Mouse (Mus musculus) inflammation-experienced regulatory T-cells, adult 6 months (primary cell): ENCODE data around the gene Elavl3. TPM values are rescaled to one million over a fixed set of nuclear protein-coding genes. Genes with fewer than 3 reads are reported as not detected.
"Not testable (repeated sequence)": the region's sequence is repeated elsewhere in the genome, so short reads cannot be mapped to it uniquely, and the experiment has no call there.

Experiments used
- ATAC-seq: one replicate; pipeline ENCODE4 v1.8.0; 2017
- polyA plus RNA-seq, 3 experiments: library from polyadenylated mRNA; unstranded; fragments of 100-300 nt; shearing (Covaris generic); gene quantifications; one replicate each; pipeline ENCODE4 v1.2.1; 2017

Gene Elavl3
- not detected for polyA plus RNA-seq

DNA sequence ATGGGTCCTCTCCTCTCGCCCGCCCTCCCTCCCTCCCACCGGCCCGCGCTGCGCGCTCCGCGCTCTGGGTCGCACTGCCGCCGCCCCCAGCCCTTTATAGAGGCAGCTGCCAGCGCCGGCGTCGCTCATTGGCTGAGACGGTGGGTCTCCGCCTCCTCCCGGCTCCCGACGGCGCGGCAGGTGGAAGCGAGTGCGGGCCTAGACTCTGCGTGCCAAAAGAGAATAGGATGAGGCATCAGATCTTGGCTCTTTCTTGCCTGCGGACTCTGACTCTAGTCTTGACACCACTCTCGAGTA is at the start of gene Elavl3:
TSS of gene Elavl3 (minus strand) at position 66 of the 297 bp plus-strand sequence.
- ATAC-seq = no peak

DNA sequence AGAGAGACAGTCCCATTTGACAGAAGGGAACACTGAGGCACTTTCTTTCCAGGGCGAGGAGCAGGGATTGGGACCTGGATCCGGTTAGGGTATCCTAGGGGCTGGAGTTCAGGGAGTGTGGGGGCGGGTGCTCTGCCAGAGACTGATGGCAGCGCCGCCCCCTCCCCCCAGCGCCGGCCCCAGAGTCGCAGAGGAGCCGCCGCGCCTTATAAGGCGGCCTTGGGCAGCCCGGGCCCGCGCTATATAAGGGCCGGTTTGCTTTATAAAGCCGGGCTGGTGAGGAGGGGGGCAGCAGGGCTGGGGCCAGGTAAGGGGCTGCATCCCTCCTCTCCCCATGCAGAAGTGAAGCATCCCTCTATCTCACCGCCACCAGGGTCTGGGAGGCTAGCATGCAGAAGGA is 48.1 kb upstream of the Elavl3 start:
- ATAC-seq = no peak

DNA sequence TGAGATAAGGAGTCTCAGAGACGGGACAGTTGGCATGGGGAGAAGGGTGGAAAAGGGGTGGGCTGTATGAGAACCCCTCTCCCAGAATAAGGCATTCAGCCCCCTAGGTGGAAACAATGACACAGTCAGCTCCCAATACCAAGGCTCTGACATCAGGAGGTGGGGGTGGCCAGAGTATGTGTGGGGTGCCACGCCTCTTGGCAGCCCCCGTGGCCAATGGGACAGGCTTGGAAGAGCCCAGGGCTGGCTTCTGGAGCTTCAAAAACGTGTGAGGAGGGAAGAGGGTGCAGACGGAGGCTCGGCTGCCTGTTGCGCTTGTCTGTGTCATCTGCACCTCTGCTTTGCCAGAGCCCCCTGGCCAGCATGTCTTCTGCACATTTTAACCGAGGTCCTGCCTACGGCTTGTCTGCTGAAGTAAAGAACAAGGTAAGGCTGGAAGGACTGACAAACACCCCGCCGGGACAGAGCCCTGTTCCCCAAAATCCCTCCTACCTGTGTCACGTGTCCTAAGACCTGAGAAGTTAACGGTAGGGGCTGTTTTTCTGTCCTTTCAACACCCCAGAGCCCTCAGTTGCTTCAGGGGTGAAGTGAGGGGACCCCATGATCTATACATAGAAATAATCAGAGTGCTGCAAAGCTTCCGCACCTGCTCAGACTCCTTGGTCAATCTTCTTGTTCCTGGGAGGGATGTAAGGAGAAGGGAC is 47.3 kb upstream of the Elavl3 start, which contains the start of gene Cnn1:
TSS of gene Cnn1 (plus strand) at position 224 of the 704 bp plus-strand sequence.
- ATAC-seq = no peak

DNA sequence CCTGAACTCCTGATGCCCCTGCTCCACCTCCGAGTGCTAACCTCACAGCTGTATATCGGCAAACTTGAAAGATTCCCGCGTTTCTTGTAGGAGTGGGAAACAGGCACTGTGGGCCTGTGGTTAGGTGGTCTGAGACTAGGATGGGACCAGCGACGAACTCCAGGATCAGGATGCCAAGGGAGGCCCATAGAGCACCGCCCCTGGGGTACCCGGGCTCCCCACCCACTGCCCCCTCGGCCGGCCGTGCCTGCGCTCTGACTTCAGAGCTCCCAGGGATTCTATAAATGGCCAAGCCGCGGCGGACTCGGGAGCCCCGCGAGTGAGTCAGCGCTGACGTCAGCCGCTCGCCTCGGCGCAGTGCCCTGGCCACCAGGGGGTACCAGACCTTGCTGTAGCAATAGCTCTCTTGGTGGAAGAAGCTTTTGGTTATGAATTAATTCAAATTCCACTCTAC is 44.1 kb upstream of the Elavl3 start:
- peak; percentile 99 for ATAC-seq

DNA sequence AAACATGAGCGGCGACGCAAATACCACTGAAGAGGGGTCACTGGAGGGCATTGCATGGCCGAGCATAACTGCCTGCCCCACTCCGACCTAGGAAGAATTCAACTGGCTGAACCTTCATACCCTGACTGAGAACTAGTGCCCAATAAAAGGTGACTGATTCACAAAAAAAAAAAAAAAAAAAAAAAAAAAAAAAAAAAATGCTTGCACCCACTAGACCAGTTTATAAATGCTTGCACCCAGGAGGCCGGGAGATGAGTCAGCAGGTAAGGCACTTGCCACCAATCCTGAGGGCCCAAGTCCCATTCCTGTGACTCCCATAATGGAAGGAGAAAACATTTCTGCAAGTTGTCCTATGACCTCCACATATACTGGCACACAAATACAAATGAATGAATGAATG is 40.9 kb upstream of the Elavl3 start:
- ATAC-seq = no peak

DNA sequence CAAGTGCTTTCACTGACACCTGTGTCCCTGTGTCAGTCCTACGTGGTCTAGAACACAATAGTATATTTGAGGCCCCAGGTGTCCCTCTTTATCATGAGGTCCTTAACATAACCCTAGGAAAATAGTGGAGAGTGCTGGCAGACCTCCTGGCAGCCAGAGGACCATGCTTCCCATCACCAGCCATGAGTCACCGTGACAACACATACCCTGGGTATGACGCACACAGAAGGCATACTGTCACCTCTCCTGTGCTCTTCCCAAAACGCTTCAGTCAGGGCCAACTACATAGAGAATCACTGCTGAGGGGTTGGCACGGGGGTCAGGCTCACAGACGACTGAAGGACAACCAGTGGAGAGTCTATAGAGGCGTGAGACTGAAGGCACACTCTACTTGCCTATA is 38.2 kb upstream of the Elavl3 start:
- ATAC-seq = no peak

DNA sequence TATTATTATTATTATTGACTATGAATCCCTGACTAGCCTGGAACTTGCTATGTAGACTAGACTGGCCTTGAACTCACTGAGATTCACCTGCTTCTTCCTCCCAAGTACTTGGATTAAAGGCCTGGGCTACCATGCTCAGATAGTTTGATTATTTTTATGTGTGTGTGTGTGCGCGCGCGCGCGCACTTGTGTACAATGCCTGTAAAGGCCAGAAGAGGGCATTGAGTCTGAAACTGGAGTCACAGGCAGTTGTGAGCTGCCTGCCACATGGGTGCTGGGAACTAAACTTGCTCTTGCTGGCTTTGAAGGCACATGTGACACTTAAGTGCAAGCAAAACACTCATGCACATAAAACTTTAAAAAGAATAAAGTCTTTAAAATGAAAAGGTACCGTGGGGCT is 37.5 kb upstream of the Elavl3 start:
- no peak for ATAC-seq

DNA sequence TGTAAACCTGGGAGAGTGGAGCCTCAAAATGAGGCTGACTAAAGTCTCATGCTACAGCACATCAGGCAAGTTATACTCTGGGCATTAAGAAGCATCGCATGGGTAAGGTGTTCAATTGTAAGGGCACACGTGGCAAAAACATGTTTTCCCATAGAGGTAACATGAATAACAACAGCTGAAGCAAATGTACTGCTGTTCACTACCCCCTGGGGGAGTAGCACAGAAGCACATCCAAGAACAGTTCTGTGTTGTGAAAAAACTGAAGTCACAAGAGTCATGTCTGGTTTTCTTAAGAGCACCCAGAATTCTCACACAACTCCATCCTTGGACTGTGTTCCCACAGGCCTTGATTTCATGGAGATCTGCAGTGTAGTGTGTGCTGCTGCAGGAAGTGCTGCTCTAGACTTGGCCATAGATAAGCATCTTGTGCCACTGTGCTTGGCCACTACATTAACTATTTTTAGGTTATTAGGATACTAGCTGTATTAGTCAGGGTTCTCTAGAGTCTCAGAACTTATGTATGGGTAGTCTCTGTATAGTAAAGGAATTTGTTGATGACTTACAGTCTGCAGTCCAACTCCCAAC is 35.3 kb upstream of the Elavl3 start:
- no peak for ATAC-seq

DNA sequence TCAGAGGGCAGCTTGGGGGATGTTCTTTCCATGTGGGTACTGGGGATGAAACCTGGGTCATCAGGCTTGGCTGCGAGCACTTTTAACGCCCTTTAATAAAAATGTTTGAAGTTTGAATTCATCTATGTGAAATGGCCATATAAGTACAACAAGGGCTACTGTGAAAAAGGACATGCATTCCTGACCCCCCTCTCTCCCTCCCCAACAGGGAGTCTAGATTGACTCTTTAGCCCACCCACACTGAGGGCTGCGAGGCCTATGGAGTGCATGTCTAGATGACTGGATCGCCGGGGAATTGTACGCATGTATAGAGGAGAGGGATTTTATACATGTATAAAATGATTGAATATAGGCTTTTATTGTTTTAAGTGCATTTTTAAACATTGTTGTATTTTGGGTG is 34.2 kb upstream of the Elavl3 start:
- ATAC-seq = no peak

DNA sequence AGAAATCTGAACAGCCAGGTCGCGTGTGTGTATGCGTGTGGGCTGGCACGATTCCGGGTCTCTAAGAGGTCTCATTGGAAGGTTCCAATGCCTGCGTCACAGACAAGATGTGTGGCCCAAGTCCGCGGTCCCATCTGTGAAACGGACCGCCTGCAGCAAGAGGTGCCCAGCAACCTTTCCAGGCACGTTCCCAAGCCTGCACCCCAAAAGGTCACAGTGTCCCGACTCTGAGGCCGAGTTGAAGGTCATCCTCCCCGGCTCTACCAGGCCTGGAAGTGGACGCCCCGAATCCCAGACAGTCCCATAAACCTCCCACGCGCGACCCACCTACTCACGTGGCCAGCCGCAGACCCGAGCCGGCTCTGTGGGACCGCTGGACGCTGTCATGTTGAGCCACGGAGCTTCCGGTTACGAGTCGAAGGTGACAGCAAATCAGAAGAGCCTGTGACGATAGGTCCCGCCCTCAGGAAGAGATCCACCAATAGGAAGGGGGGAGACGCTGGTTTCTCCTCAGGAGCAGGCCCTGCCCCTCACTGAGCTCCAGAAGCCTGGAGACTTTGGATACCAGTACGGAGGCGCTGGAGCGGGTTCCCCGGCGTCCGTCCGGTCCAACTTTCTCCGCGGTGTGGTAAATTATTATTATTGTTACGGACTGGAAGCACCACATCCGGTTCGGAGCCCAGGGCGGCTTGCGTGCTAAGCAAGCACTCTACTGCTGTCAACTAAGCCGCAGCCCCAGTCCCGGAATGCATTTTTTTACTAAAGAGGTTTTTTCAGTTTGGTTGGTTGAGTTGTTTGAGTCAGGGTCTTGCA is 33.4 kb upstream of the Elavl3 start, which contains the start of gene Ecsit:
TSS of gene Ecsit (minus strand) at position 417 of the 813 bp plus-strand sequence.
- ATAC-seq = peak; percentile 98

DNA sequence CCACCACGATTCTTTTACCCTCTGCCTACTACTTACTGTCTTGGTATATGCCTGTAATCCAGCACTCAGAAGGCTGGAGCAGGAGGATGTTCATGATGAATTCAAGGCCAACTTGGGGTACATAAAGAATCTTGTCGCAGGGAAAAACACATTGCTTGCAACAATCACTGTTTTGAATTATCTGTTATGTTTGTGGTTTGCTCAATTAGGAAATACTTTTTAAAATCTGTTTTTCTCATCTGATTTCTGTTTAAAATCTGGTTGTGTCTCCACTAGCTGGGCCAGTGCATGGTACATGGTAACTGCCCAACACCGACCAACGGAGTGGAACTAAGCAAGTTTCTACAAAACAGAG is 32.8 kb upstream of the Elavl3 start:
- ATAC-seq = no peak

DNA sequence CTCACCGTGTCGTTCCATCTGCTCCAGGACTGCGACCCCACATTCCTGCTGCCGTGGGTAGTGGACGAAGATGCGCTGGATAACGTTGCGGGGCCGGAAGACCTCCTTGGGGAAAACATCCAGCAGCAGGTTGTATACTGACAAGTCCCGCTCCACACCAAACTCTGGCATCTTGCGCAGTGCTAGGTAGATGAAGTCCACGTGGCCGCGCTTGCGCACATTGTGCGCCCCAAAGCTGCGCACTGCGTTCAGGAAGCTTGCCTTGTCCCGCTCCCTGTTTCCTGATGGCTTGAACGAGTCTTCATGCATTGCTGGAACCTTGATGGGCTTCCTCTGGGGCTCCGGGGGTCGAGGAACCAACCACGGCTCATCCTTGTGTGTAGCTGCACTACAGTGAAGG is 24.4 kb upstream of the Elavl3 start:
- no peak for ATAC-seq

DNA sequence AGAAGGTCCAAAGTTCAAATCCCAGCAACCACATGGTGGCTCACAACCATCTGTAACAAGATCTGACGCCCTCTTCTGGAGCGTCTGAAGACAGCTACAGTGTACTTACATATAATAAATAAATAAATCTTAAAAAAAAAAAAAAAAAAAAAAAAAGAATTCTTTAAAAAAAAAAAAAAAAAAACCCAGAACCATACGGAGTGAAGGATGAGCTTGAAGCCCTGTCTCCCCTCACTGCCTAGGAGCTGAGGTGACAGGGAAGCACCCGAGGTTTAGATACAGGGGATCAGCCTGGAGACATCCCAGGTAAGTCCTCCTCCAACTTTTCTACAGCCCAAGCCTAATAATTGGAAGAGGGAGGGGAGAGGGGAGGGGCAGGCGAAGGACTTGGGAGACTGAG is 24.0 kb upstream of the Elavl3 start:
- ATAC-seq = not testable (repeated sequence)

DNA sequence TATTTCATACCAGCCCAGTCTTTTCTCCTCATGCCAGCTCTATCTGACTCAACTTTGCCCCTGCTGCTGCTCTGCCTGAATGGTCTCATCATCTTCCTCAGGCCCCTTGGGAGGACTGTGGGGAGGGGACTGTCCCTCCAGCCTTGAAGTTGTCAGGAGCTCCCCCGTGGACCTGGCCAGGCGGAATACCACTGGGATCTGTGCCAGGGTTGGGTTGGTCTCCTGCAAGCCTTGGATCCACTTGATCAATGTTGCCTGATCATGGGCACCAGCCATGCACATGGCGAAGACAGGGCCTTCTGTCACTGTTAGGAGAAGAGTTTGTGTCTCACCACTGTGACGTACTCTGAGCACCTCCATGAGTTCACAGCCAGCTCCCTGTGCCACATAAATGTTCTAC is 20.5 kb upstream of the Elavl3 start:
- ATAC-seq = no peak

DNA sequence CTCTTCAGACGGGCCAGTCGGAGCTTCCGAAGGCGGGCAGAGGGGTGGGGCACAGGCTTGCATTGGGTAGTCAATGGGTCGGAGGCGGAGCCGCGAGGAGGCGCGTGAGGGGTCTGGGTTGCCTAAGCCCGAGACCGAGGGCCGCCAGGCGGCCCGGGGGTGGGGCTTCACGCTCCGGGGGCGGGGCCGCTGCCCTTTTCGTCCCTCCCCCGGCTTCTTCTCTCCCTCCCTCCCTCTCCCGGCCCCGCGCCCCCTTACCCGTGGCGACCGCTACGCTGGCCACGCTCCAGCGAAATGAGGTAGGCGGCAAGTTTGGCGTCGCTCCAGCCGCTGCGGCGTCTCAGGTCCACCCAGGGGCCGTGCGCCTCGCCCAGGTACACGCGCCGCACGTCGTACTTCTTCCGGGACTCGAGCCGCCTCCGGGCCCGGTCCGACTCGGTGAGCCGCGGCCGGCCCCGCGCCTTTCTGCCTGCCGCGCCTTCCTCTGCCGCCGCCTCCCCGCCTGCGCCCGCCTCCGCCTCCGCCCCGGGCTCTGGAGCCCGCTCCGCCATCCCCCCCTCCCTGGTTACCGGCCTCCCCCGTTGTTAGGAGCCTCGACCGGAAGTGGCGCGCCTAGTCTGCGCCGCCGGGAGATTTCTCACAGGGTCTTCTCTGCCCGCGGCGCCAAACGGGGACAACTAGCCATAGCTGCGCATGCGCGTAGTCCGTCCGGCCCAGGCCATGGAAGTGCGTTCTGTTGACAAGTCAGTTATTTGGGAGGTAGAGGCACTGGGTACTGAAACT is 19.2 kb upstream of the Elavl3 start, which contains the start of the genes Gm49318 and Zfp653:
TSS of gene Gm49318 (minus strand) at position 469 of the 783 bp plus-strand sequence.
TSS of gene Zfp653 (minus strand) at position 586 of the 783 bp plus-strand sequence.
- ATAC-seq = peak; percentile 86

DNA sequence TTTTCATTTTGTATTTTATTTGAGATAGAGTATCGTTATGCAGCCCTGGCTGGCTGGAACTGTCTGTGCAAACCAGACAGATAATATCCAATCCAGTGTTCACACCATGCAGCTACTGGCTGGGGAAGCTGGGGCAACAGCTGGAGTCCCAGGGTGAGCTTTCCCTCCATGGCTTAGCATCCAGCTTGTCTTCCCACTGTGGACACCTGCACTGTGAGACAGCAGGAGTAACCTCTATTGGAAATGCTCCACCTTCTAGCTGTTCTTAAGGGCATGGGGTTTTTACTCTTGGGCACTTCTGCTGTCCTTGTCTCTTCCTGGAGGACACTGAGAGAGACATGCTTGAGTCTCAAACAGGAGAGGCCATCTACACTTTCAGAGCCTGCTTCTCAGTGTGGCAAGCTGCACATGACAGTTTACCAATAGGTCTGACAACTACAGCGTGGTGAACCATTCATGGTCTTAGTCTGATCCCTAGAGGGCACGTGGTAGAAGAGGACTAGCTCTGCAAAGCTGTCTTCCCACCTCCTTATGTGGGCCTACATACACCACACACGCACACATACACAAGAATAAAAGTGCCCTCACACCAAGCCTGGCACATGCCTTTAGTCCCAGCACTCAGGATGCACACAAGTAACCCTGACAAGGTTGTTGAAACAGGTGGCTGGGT is 18.2 kb upstream of the Elavl3 start:
- no peak for ATAC-seq

DNA sequence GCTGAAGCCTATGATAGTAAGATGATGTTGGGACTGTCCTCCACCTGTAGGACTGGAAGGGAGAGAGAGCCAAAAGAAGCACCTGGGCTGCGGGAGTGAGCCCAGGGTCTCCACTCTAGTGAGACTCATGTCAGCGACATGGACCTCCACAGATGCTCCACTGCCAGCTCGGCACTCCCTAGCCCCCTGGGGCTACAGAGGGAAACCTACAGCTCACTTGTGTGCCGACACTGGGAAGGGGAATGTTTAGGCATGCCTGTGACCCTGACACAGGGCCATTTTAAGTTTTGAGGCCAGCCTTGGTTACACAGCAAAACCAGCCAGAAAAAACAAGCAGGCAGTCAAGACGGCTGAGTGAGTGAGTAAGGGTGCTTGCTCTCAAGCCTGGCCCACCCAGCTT is 15.4 kb upstream of the Elavl3 start:
- no peak for ATAC-seq

DNA sequence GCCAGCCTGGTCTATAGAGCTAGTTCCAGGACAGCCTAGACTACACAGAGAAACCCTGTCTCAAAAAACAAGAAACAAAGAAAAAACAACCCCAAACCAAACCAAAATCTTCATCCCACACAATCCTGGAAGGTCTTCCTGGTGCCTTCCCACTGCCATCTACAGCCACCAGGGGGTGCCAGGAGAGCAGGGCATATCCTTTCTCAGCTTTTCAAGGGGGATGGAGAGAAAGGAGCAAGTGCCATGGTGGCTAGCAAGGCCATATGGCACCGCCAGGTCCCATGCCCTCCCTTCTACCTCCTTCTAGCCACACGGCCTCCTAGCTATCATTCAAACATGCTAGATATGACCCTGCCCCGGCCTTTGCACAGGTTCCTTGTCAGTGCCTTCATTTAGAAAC is 14.6 kb upstream of the Elavl3 start:
- no peak for ATAC-seq

DNA sequence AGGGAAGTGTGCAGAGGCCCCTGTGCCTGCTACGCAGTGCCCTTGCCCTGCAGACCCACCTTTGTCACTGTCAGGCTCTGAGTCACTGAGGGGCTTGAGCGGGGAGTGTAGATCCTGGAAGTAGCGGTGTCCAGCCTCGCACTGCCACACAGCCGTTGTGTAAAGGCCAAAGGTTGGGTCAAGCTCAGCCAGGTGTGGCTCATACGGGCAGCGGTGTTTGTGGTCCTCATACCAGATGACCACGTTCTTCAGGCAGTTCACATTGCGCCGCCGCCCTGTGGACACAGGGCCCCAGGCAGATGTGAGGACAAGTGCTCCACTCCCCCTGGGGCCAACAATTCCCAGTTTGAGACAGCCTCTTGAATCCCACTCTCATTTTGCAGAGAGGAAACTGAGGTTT is 13.8 kb upstream of the Elavl3 start:
- no peak for ATAC-seq

DNA sequence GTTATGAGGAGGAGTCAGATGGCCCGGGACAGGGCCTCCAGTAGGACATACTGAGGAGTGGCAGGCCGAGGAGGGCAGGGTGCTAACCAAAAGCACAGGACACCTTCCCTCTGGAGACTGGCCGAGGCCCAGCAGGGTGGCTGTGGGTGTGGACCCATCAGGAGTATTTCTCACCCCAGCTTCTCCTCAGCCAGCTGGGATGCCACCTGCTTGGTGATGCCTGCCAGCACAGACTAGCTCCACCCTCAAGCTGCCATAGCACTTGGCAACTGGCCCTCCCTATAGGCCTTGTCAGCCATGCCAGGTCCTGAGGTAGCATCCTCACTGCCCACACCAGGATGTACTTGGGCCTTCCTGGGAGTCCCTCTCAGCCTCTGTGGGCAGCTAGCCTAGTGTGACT is 12.5 kb upstream of the Elavl3 start:
- ATAC-seq = no peak

DNA sequence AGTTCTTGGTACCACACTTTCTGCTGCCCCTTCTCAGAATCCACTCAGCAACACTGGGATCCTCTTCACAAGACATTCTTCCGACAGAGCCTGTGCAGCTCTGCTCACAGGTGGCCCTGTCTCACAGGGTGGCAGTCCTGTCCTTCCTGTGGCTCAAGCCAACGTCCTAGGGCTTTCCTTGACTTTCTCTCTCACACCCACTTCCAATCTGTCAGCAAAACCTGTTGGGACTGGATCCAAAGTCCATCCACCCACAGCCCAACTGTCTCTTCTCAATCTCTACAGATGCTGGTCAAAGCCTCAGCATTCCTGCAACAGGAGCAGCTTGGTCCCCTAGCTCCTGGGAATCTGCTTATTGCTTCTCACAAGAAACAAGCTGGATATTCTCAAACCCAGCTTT is 9.5 kb upstream of the Elavl3 start:
- no peak for ATAC-seq

DNA sequence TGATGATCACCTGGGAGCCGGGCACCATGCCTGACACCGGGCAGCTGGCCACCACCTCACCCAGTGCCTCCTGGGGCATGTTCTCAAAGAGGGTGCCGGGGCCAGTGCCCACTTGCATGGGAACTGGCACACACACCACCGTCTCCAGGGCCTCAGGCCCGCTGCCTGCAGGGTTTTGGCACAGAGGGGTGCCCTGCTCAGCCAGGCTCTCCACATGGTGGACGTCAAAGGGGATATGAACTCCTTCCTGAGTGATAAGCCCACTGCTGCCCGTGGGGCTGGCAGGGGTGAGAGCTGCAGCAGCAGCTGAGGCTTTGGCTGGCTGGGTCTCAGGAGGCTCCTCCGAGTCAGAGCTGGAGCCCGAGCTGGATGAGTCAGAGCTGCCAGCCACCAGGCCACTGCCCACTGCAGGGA is 6.2 kb upstream of the Elavl3 start:
- no peak for ATAC-seq
